Mouse (Mus musculus): Measurements from ENCODE around the gene Gm5458. TPM values are rescaled to one million over a fixed set of nuclear protein-coding genes. Genes with fewer than 3 reads are reported as not detected.
"Not testable (repeated sequence)": the region's sequence is repeated elsewhere in the genome, so short reads cannot be mapped to it uniquely, and the experiment has no call there.

Gene Gm5458
- polyA plus RNA-seq (2017; shearing (Covaris generic)) = 1 to 10 TPM in 1 of 3 experiments, not detected in 2; 2.0 TPM

DNA sequence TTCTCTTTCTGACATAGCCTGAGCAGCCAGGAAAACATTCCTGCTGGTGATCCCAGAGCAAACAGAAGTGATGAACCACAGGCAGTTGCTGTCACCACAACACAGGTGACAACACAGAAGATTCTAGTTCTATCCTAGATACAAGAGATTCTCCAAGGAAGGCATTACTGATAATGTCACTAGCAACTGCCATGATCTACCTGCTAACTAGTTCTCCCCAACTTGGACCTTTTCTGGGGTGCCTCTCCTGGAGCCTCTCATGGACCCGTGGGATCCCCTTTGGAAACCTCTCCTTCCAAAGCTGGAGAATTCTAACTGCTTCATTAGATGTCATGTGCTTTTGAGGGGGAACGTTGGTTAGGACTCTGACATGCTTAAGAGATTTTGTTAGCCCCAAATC is at the start of gene Gm5458:
Gene Gm5458, minus strand, starts transcription at position 101 of the 400 bp plus-strand sequence.
- not testable (repeated sequence) for ATAC-seq

DNA sequence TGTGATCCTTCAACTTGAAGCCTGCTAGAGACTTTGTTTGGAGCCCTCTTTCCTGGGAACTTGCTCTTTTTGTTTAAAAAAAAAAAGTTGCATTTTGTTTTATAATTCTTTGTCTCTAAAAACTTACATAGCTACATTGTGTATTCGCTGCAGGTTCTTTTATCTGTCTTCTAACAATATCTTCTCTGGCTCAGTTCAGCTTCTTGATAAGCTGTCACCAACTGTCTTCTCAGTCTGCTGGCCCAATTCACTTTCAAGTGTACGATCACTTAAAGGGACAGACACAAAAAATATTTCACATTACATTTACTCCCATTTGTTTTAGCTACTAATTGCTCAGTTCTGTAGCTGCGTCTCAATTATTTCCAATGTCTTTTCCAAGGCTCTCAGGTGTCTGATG is 43.9 kb upstream of the Gm5458 start:
- ATAC-seq = no peak

- ATAC-seq = not testable (repeated sequence)
Observed at GRCm38 (mm10) chr14:19584804-19585667, 17.3 kb downstream of the Gm5458 start, which contains the start of gene Gm2237. TSS of gene Gm2237 (minus strand) at chr14:19585135.

DNA sequence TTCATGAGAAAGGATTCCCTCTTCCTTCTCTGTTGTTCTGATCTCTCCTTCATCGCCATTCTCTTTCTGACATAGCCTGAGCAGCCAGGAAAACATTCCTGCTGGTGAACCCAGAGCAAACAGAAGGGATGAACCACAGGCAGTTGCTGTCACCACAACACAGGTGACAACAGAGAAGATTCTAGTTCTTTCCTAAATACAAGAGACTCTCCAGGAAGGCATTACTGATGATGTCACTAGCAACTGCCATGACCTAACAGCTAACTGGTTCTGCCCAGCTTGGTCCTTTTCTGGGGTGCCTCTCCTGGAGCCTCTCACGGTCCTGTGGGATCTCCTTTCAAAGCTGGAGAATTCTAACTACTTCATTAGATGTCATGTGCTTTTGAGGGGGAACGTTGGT is 52.5 kb downstream of the Gm5458 start, which contains the start of gene Gm2244:
Gene Gm2244, minus strand, starts transcription at position 101 of the 400 bp plus-strand sequence.
- ATAC-seq = not testable (repeated sequence)

Other genes with a start within 250 kb of the Gm5458 start
- 10 to 100 TPM in 1 of 3 experiments, 1 to 10 TPM in 2; 2.7 to 15.9 (median 3.8) TPM for gene Gm21738, start 183.7 kb downstream of the Gm5458 start, polyA plus RNA-seq (2017; shearing (Covaris generic))
- 1 to 10 TPM in 1 of 3 experiments, under 1 TPM in 1, not detected in 1; 0.44 to 3.1 TPM for gene Gm2244, start 52.6 kb downstream of the Gm5458 start, polyA plus RNA-seq (2017; shearing (Covaris generic))
- gene Gm2237, start 17.4 kb downstream of the Gm5458 start, polyA plus RNA-seq (2017; shearing (Covaris generic)) = 10 to 100 TPM in 2 of 3 experiments, 1 to 10 TPM in 1; 3.3 to 50.1 (median 11.8) TPM
- 1 to 10 TPM in 1 of 3 experiments, under 1 TPM in 2; 0.35 to 1.1 (median 0.70) TPM for gene Nid2, start 148.7 kb upstream of the Gm5458 start, polyA plus RNA-seq (2017; shearing (Covaris generic))
- 100 to 1,000 TPM; 116 to 145 (median 118) TPM for gene Rtraf, start 221.2 kb upstream of the Gm5458 start, polyA plus RNA-seq (2017; shearing (Covaris generic))

All from inflammation-experienced regulatory T-cells, adult 6 months (primary cell).